Mouse (Mus musculus) intestine, embryonic 15.5 days (tissue): ENCODE measurements around the gene Wfdc5. TPM values are rescaled to one million over a fixed set of nuclear protein-coding genes. Genes with fewer than 3 reads are reported as not detected.

ENCODE experiments used
- ATAC-seq: fragments of 200-750 bp; cut with Nextera tagmentation; 2 replicates; pipeline ENCODE4 v1.8.0; 2017; ENCODE audit warnings: moderate TSS enrichment, moderate library complexity
- H3K27ac ChIP-seq: fragments of 300-500 bp; sonication (generic); 2 replicates; pipeline ENCODE4 v1.5.1; 2015; ENCODE audit warnings: mild to moderate bottlenecking, inconsistent platforms
- H3K27me3 ChIP-seq: fragments of 300-500 bp; sonication (generic); replicated peaks from 2 replicates; pipeline ENCODE4 v1.6.1; 2015; ENCODE audit warnings: inconsistent platforms
- H3K36me3 ChIP-seq: fragments of 300-500 bp; sonication (generic); 2 replicates; pipeline ENCODE4 v1.6.1; 2015; ENCODE audit warnings: inconsistent platforms
- H3K4me1 ChIP-seq: fragments of 300-500 bp; sonication (generic); replicated peaks from 2 replicates; pipeline ENCODE4 v1.6.1; 2015; ENCODE audit warnings: inconsistent platforms
- H3K4me2 ChIP-seq: fragments of 300-500 bp; sonication (generic); replicated peaks from 2 replicates; pipeline ENCODE4 v1.6.1; 2015; ENCODE audit warnings: mild to moderate bottlenecking, inconsistent platforms
- H3K4me3 ChIP-seq: fragments of 300-500 bp; sonication (generic); replicated peaks from 2 replicates; pipeline ENCODE4 v1.5.1; 2015; ENCODE audit warnings: inconsistent platforms
- H3K9ac ChIP-seq: fragments of 300-500 bp; sonication (generic); 2 replicates; pipeline ENCODE4 v1.6.1; 2015; ENCODE audit warnings: inconsistent platforms
- H3K9me3 ChIP-seq: fragments of 300-500 bp; sonication (generic); 2 replicates; pipeline ENCODE4 v1.6.1; 2016; ENCODE audit warnings: inconsistent platforms
- WGBS: fragments of 180-500 bp; shearing (Covaris S2); methylation state at CpG from one replicate; pipeline ENCODE4 v1.1.7; 2015; 5-methylcytosine and 5-hydroxymethylcytosine counted together
- polyA plus RNA-seq: library from polyadenylated mRNA; unstranded; fragments of >200 nt; fragmentation: Nextera tagmentation; extraction: Ambion mirVana; gene quantifications from 2 replicates; pipeline ENCODE4 v1.2.1, GENCODE M21; 2015

Wfdc5 gene
- polyA plus RNA-seq, 1 experiment from 2014 or later: not detected

DNA sequence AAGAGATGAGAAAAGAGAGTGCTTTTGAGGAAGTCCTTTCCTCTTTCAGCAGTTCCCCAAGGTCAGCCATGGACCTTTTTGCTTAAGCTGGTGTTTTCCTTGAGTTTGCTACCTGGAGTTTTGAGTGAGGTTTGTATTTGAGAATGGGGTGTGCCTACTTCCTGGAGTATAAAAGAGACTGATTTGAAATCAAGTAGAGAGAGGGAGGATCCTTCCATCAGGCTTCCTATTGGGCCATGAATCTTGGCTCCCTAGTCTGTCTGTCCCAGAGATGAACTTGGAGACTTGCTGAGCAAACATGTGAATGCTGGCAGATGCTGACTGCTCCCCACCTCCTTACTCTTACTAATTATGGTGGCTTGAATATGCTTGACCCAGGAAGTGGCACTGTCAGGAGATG is 9.7 kb upstream of the Wfdc5 start:
- no peak overlapping the region for H3K9ac ChIP-seq
- no peaks in the 10 kb centered on the region for H3K27me3 ChIP-seq
- no peak overlapping the region for H3K4me3 ChIP-seq
- H3K27ac ChIP-seq: no peak overlapping the region
- no peak overlapping the region for H3K4me2 ChIP-seq
- ATAC-seq: no peak
- H3K36me3 ChIP-seq: no peaks in the 10 kb centered on the region
- H3K9me3 ChIP-seq: no peaks in the 10 kb centered on the region
- H3K4me1 ChIP-seq: no peaks in the 10 kb centered on the region

DNA sequence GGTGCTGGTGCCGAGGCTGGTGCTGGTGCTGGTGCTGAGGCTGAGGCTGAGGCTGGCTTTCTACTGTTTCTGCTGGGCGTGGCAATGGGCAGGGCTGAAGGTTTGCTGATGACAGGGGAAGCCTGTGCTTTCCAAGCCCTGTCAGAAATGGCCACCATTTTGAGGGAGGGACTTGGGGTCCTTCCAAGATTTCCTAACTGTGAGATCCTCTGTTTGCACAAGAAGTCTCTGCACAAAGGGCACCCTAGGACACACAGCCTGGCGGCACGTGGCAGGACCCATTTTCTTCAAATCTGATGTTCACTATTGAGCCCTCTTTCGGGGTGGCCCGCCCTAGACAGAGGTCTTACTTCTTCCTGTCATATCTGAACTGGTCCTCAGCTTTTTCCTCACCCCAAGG is 8.0 kb upstream of the Wfdc5 start, which contains the start of gene Wfdc12:
TSS of gene Wfdc12 (minus strand) at position 33 of the 400 bp plus-strand sequence.
- no peak within 1 kb of the TSS for H3K4me2 ChIP-seq
- no peaks in the 10 kb centered on the region for H3K36me3 ChIP-seq
- no peak within 1 kb of the TSS for H3K9ac ChIP-seq
- H3K27me3 ChIP-seq: no peaks in the 10 kb centered on the region
- H3K4me1 ChIP-seq: no peaks in the 10 kb centered on the region
- 83% methylated on average over 6 of the region's 6 CpGs for WGBS
- H3K4me3 ChIP-seq: no peak within 1 kb of the TSS
- H3K27ac ChIP-seq: no peak within 1 kb of the TSS
- ATAC-seq: no peak
- no peaks in the 10 kb centered on the region for H3K9me3 ChIP-seq

DNA sequence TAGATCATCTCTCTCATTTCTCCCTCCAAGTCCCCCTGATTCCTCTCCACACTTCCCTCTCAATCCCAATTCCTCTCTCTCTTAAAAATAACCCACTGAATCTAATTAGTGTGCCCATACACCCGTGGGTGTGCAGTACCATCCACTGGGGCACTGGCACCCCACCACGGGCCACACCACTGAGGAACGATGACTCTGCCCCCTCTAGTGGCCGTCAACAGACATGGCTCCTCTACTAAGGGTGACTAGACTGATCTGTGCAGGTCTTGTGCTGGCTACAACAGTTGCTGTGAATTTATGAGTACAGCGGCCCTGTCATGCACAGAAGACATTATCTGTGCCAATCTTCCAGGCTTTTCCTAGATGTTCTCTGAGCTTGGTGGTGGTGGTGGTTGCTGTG is 6.2 kb upstream of the Wfdc5 start:
- ATAC-seq: no peak
- H3K9me3 ChIP-seq: no peaks in the 10 kb centered on the region
- H3K27ac ChIP-seq: no peak overlapping the region
- H3K4me2 ChIP-seq: no peak overlapping the region
- no peaks in the 10 kb centered on the region for H3K27me3 ChIP-seq
- no peaks in the 10 kb centered on the region for H3K4me1 ChIP-seq
- no peak overlapping the region for H3K9ac ChIP-seq
- no peak overlapping the region for H3K4me3 ChIP-seq
- H3K36me3 ChIP-seq: no peaks in the 10 kb centered on the region
- WGBS: 31% methylated on average over 5 of the region's 5 CpGs

DNA sequence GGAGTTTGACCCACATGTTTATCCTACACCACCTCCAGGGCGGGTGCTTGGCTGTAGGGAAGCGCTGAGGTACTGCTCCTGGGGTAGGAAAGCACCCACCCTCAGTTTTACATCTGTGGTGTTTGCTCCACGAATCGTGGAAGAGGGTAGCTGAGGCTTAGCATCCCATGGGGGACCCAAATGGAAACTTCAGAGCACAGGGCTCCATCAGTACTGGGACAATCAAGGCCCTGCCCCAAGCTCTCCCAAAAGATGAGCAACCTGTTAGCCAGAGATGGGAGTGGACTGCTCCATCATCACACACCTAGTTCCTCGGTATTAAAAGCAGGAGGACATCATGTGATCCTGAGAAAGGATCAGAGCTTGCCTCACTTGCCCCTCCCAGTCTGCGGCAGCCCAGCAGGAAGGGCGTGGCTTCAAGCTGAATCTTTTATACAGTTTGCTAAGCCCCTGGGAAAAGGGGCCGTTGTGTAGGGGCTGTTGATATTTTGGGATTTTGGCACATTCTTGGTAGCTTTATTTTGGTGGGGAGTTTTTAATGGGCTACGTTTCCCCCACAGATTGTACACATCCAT is 1.7 kb upstream of the Wfdc5 start:
- Histone ChIP-seq H3K36me3 (no peaks in the 10 kb centered on the region), H3K4me3 (no peak overlapping the region), H3K9ac (no peak overlapping the region), H3K4me2 (no peak overlapping the region), H3K27ac (no peak overlapping the region), H3K9me3 (no peaks in the 10 kb centered on the region), H3K27me3 (no peaks in the 10 kb centered on the region), H3K4me1 (no peaks in the 10 kb centered on the region)
- ATAC-seq: peak; percentile 25; the same call in 1 of the 2 replicates
- 44% methylated on average over 9 of the region's 9 CpGs for WGBS

DNA sequence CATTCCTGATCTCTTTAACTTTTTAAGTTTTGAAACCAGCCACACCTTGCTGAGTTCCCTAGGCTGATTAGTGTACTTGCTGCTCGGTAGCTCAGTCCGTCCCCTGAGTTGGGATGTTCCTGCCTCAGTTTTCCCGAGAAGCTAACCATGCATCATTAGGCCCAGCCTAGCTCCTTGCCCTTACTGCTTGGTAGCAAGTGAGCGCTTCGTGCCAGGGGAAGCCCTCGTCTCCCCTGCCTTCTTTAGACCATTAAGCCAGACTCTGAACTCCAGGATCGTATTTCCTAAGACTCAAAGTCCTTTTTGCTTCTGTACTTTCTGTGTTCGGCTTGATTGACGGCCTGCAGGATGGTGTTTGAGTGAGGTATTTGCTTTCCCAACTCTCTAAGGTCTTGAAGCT is 798 bp upstream of the Wfdc5 start:
- H3K4me1 ChIP-seq: no peaks in the 10 kb centered on the region
- H3K9ac ChIP-seq: no peak overlapping the region
- ATAC-seq: peak; percentile 49; the same call in 1 of the 2 replicates
- H3K9me3 ChIP-seq: no peaks in the 10 kb centered on the region
- H3K27me3 ChIP-seq: peaks cover 1% of the 10 kb centered on the region; the same call in 1 of the 2 replicates
- no peaks in the 10 kb centered on the region for H3K36me3 ChIP-seq
- no peak overlapping the region for H3K27ac ChIP-seq
- no peak overlapping the region for H3K4me2 ChIP-seq
- no peak overlapping the region for H3K4me3 ChIP-seq
- 68% methylated on average over 9 of the region's 9 CpGs for WGBS

DNA sequence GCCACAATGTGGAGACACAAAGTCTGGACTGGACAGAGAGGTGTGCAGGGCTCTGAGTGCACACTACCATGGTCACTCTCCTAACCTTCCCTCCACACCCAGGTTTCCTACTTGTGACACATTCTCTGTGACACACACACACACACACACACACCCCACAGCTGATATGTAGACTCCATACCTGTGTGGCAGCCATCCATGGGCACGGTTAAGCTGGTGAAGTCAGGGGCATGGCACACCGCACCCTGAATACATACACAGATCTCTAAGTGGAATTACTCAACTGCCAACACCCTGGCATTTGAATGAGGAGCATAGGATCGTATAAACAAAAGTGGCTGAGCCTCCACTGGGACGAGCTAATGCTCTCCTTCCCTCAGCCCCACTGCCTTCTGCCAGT is 1.8 kb downstream of the Wfdc5 start:
- Histone ChIP-seq H3K4me3 (no peak overlapping the region), H3K27ac (no peak overlapping the region), H3K4me1 (no peaks in the 10 kb centered on the region), H3K27me3 (peaks cover 6% of the 10 kb centered on the region; the same call in 1 of the 2 replicates), H3K9me3 (no peaks in the 10 kb centered on the region), H3K36me3 (no peaks in the 10 kb centered on the region), H3K4me2 (no peak overlapping the region), H3K9ac (no peak overlapping the region)
- WGBS: 77% methylated on average over 4 of the region's 4 CpGs
- no peak for ATAC-seq

DNA sequence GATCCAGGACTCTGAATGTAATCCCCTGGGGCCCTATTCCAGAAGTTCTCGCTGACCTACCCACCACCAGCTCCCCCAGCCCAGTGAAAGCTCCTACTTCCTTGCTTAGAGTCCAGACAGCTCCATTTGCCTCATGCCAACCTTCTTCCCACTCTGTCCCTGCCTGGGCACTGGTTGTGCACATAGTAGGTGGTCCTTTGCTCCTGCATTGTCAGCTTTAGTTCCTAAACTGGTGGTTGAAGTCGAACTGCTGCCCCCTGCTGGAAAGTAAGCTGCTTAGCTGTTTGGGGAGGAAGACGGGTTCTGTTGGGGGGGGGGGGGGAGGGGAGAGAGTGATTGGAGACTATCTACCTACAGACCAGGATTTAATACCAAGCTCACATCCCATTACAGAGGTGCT is 2.4 kb downstream of the Wfdc5 start:
- no peak for ATAC-seq
- Histone ChIP-seq H3K9me3 (no peaks in the 10 kb centered on the region), H3K27ac (no peak overlapping the region), H3K9ac (no peak overlapping the region), H3K27me3 (peaks cover 6% of the 10 kb centered on the region; the same call in 1 of the 2 replicates), H3K36me3 (no peaks in the 10 kb centered on the region), H3K4me3 (no peak overlapping the region), H3K4me2 (no peak overlapping the region), H3K4me1 (no peaks in the 10 kb centered on the region)
- WGBS: 51% methylated on average over 3 of the region's 3 CpGs

DNA sequence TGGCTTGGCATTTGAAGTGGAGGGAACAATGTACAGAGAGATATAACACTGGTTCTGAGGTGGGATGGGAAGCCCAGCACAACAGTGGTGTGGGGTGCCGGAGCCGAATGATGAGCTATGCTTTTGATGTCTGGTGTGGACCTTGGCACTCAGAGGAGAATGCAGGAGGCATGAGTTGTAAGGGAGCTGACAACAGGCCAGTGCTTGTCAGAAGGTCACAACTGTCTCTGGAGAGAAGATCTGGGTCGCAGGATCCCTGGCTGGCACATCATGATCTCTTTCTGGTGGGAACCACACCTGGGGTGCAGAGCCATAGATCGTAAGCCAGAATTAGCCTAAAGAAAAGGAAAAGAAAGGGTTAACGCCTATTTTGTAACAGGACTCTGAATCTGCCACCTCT is 4.7 kb downstream of the Wfdc5 start:
- ATAC-seq: no peak
- no peak overlapping the region for H3K4me2 ChIP-seq
- no peak overlapping the region for H3K4me3 ChIP-seq
- no peak overlapping the region for H3K9ac ChIP-seq
- WGBS: 84% methylated on average over 5 of the region's 5 CpGs
- no peaks in the 10 kb centered on the region for H3K36me3 ChIP-seq
- no peak overlapping the region for H3K27ac ChIP-seq
- peaks cover 10% of the 10 kb centered on the region; the same call in 1 of the 2 replicates for H3K27me3 ChIP-seq
- H3K4me1 ChIP-seq: 0 out of 2 replicates have a peak, but pooled peaks cover 3% of the 10 kb centered on the region
- H3K9me3 ChIP-seq: no peaks in the 10 kb centered on the region

DNA sequence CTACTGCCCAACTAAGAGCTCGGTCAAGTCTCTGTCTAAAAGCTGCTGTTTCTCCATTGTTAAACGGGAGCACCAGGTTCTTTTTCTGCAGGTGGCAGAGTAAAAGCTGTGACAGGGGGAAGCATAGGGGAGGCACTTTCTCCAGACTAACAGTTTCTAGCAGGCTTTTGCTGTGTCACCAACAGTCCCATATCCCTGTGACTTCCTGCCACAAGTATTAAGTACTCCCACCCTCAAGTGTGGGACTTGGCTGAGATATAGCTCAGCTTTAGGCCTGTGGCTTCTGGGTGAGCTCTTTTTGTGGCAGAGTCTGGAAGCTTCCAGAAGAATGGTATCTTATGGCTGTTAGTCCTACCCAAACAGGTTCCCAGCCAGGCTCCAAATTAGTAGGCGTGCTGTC is 6.7 kb downstream of the Wfdc5 start:
- H3K4me2 ChIP-seq: no peak overlapping the region
- no peak overlapping the region for H3K9ac ChIP-seq
- no peak overlapping the region for H3K4me3 ChIP-seq
- ATAC-seq: no peak
- H3K36me3 ChIP-seq: no peaks in the 10 kb centered on the region
- WGBS: 87% methylated on average over 3 of the region's 3 CpGs
- H3K4me1 ChIP-seq: peaks cover 6% of the 10 kb centered on the region
- H3K27ac ChIP-seq: no peak overlapping the region
- peaks cover 22% of the 10 kb centered on the region for H3K27me3 ChIP-seq
- H3K9me3 ChIP-seq: no peaks in the 10 kb centered on the region

DNA sequence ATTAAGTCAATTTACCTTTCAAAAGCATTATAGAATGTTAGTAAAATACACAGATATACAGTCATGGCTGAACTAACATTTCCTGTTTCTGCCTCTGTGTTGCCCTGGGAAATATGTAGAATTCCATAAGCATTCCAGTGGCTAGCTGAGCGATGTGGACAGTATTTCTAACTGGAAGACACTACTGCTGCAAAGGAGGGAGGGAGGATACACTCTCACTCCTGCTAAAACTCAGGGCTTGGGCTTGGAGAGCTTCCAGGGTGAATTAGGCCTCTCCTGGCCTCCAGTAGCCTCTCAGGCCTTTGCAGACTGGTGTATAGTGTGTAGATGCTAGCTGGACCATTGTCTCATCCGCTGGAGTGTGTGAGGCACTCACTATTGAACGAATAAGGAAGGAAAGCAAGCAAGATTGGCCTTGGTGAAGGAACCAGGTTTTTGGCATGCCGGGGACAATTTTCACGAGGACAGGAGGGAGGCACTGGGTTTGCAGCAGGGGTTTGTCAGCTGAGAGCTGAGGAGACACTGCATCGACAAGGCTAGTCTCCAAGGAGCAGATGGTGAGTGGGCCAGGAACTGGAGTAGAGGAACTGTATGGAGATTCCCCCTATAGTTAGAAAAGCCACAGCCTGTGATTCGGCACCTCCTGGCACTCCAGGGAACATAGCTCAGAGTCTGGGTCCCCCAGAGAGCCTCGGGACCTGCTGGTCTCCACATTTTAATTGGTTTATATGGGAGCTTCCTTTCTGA is 7.7 kb downstream of the Wfdc5 start:
- H3K36me3 ChIP-seq: no peaks in the 10 kb centered on the region
- H3K4me3 ChIP-seq: no peak overlapping the region
- H3K4me1 ChIP-seq: peaks cover 10% of the 10 kb centered on the region
- ATAC-seq: no peak
- H3K9ac ChIP-seq: no peak overlapping the region
- peaks cover 32% of the 10 kb centered on the region for H3K27me3 ChIP-seq
- H3K4me2 ChIP-seq: no peak overlapping the region
- no peak overlapping the region for H3K27ac ChIP-seq
- H3K9me3 ChIP-seq: no peaks in the 10 kb centered on the region
- 67% methylated on average over 8 of the region's 8 CpGs for WGBS

DNA sequence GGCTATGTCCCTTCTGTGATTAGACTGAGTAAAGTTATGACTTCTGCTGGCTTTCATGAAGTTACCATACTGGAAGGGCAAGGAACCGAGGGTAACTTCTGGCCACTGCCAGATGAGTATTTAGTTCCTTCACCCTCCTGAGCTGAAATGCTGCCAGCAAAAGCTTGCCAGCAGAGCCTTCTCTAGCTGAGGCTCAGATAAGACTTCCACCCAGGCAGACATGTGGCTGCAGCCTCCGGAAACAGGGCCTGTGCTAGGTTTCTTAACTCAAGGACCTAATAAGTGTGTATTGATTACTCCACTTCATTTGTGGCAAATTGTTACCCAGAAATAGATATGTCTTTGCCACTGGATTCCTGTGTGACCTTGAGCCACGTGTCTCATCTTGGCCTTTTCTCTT is 9.1 kb downstream of the Wfdc5 start:
- H3K27ac ChIP-seq: no peak overlapping the region
- peaks cover 14% of the 10 kb centered on the region for H3K4me1 ChIP-seq
- H3K27me3 ChIP-seq: peaks cover 45% of the 10 kb centered on the region
- no peak overlapping the region for H3K4me3 ChIP-seq
- H3K9ac ChIP-seq: no peak overlapping the region
- 65% methylated on average over 3 of the region's 3 CpGs for WGBS
- no peak overlapping the region for H3K4me2 ChIP-seq
- no peaks in the 10 kb centered on the region for H3K36me3 ChIP-seq
- no peaks in the 10 kb centered on the region for H3K9me3 ChIP-seq
- no peak for ATAC-seq

DNA sequence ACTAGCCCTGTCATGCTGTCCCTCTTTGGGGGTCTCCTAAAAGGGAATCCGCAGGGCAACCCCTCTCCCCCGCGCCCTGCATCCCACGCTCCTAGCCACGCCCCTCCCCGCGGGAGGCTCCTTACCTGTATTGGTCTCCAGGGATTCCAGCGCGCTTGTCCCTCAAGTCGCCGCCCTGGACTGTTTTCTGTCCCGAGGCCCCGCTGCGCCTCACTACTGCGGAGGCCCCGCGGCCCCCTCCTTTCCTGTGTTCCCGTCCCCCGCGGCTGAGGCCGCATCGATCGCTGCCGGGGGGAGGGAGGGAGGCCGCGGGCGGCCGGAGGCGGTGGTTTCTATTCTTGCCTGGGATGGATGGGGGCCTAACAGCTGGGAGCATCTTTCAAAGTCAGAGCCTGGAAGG is 11.6 kb downstream of the Wfdc5 start, which contains the start of gene Kcns1:
TSS of gene Kcns1 (minus strand) at position 212 of the 400 bp plus-strand sequence.
- WGBS: 2% methylated on average over 25 of the region's 29 CpGs
- no peaks in the 10 kb centered on the region for H3K36me3 ChIP-seq
- peaks cover 20% of the 10 kb centered on the region for H3K4me1 ChIP-seq
- H3K9me3 ChIP-seq: no peaks in the 10 kb centered on the region
- peak within 1 kb of the TSS; percentile 36 for H3K4me3 ChIP-seq
- peak within 1 kb of the TSS; percentile 72 for H3K4me2 ChIP-seq
- no peak for ATAC-seq
- H3K27me3 ChIP-seq: peaks cover 63% of the 10 kb centered on the region
- 0 out of 2 replicates have a peak within 1 kb of the TSS, but pooled peaks have one; percentile 28 for H3K9ac ChIP-seq
- H3K27ac ChIP-seq: no peak within 1 kb of the TSS

DNA sequence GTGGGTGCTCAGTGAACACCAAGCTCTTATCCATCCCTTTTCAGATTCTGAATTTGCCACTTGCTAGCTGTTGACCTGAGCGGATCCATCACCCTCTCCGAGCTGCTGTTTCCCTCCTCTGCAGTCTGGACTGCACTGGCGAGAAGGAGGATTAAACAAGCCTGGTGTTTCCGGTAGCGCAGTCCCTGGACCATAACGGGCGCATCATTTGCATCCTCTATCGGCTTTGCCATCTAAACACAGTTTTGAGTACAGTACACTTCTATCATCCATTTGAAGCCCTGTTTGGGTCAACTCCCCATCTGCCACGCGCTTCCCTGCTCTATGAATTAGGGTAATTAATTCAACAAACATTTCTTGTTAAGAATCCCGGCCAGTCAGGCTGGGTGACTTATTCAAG is 12.2 kb downstream of the Wfdc5 start:
- Histone ChIP-seq H3K9ac (no peak overlapping the region), H3K36me3 (no peaks in the 10 kb centered on the region), H3K27ac (no peak overlapping the region), H3K27me3 (peaks cover 63% of the 10 kb centered on the region), H3K9me3 (no peaks in the 10 kb centered on the region), H3K4me3 (0 out of 2 replicates have a peak overlapping the region, but pooled peaks have one; percentile 36), H3K4me1 (peaks cover 20% of the 10 kb centered on the region), H3K4me2 (peak overlapping the region; percentile 72)
- WGBS: 5% methylated on average over 11 of the region's 11 CpGs
- no peak for ATAC-seq
